Mouse (Mus musculus) neural tube, embryonic 12.5 days (tissue): ENCODE measurements around the gene Ropn1l. TPM values are rescaled to one million over a fixed set of nuclear protein-coding genes. Genes with fewer than 3 reads are reported as not detected.

Experiments used
- ATAC-seq: fragments of 200-750 bp; cut with Nextera tagmentation; 2 replicates; pipeline ENCODE4 v1.8.0; 2017; ENCODE audit warnings: low read depth, mild to moderate bottlenecking, moderate TSS enrichment, moderate library complexity; ENCODE audit not compliant: low FRiP score
- H3K27ac ChIP-seq: fragments of 300-500 bp; sonication (generic); 2 replicates; pipeline ENCODE4 v1.5.1; 2016
- H3K27me3 ChIP-seq: fragments of 300-500 bp; sonication (generic); replicated peaks from 2 replicates; pipeline ENCODE4 v1.6.1; 2016; ENCODE audit warnings: mild to moderate bottlenecking
- H3K36me3 ChIP-seq: fragments of 300-500 bp; sonication (generic); 2 replicates; pipeline ENCODE4 v1.6.1; 2016; ENCODE audit warnings: mild to moderate bottlenecking
- H3K4me1 ChIP-seq: fragments of 300-500 bp; sonication (generic); 2 replicates; pipeline ENCODE4 v1.6.1; 2016
- H3K4me2 ChIP-seq: fragments of 300-500 bp; sonication (generic); replicated peaks from 2 replicates; pipeline ENCODE4 v1.6.1; 2016; ENCODE audit warnings: mild to moderate bottlenecking
- H3K4me3 ChIP-seq: fragments of 300-500 bp; sonication (generic); 2 replicates; pipeline ENCODE4 v1.5.1; 2016
- H3K9ac ChIP-seq: fragments of 300-500 bp; sonication (generic); 2 replicates; pipeline ENCODE4 v1.6.1; 2016; ENCODE audit warnings: mild to moderate bottlenecking
- H3K9me3 ChIP-seq: fragments of 300-500 bp; sonication (generic); 2 replicates; pipeline ENCODE4 v1.6.1; 2016; ENCODE audit warnings: mild to moderate bottlenecking
- WGBS: fragments of 180-500 bp; shearing (Covaris S2); methylation state at CpG from one replicate; pipeline ENCODE4 v1.1.7; 2016; 5-methylcytosine and 5-hydroxymethylcytosine counted together
- polyA plus RNA-seq: library from polyadenylated mRNA; unstranded; fragments of >200 nt; fragmentation: Nextera tagmentation; extraction: Ambion mirVana; gene quantifications from 2 replicates; pipeline ENCODE4 v1.2.1, GENCODE M21; 2016

Ropn1l gene
- polyA plus RNA-seq, 1 experiment from 2014 or later = 1.6 TPM

GRCm38 (mm10) chr15:31436811-31437210, 16.7 kb downstream of the Ropn1l start:
- Histone ChIP-seq H3K27ac (no peak overlapping the region), H3K4me1 (no peaks in the 10 kb centered on the region), H3K9ac (no peak overlapping the region), H3K36me3 (no peaks in the 10 kb centered on the region), H3K9me3 (no peaks in the 10 kb centered on the region), H3K27me3 (no peaks in the 10 kb centered on the region), H3K4me3 (no peak overlapping the region), H3K4me2 (no peak overlapping the region)
- 81% methylated on average over 2 of the region's 2 CpGs for WGBS
- ATAC-seq = no peak

- H3K27ac ChIP-seq = no peak overlapping the region
- no peaks in the 10 kb centered on the region for H3K27me3 ChIP-seq
- H3K9me3 ChIP-seq = no peaks in the 10 kb centered on the region
- no peaks in the 10 kb centered on the region for H3K36me3 ChIP-seq
- 64% methylated on average over 1 of the region's 1 CpGs for WGBS
- H3K4me2 ChIP-seq = no peak overlapping the region
- H3K4me3 ChIP-seq = no peak overlapping the region
- H3K4me1 ChIP-seq = no peaks in the 10 kb centered on the region
- H3K9ac ChIP-seq = no peak overlapping the region
- ATAC-seq = no peak
These were observed 17.5 kb downstream of the Ropn1l start for GRCm38 (mm10) chr15:31436083-31436482.

GRCm38 (mm10) chr15:31433768-31434167, 19.8 kb downstream of the Ropn1l start:
- H3K9me3 ChIP-seq = no peaks in the 10 kb centered on the region
- H3K36me3 ChIP-seq = no peaks in the 10 kb centered on the region
- ATAC-seq = no peak
- H3K4me3 ChIP-seq = no peak overlapping the region
- no peaks in the 10 kb centered on the region for H3K4me1 ChIP-seq
- no peak overlapping the region for H3K9ac ChIP-seq
- no peaks in the 10 kb centered on the region for H3K27me3 ChIP-seq
- 84% methylated on average over 7 of the region's 7 CpGs for WGBS
- H3K4me2 ChIP-seq = no peak overlapping the region
- H3K27ac ChIP-seq = no peak overlapping the region

GRCm38 (mm10) chr15:31431847-31432246, 21.7 kb downstream of the Ropn1l start:
- 88% methylated on average over 8 of the region's 8 CpGs for whole genome bisulfite sequencing
- Histone ChIP-seq H3K9me3 (no peaks in the 10 kb centered on the region), H3K36me3 (no peaks in the 10 kb centered on the region), H3K4me3 (no peak overlapping the region), H3K27ac (no peak overlapping the region), H3K4me2 (no peak overlapping the region), H3K9ac (no peak overlapping the region), H3K4me1 (no peaks in the 10 kb centered on the region), H3K27me3 (no peaks in the 10 kb centered on the region)
- ATAC-seq = no peak

- H3K27me3 ChIP-seq = no peaks in the 10 kb centered on the region
- H3K4me1 ChIP-seq = peaks cover 11% of the 10 kb centered on the region
- no peak overlapping the region for H3K27ac ChIP-seq
- whole genome bisulfite sequencing = 80% methylated on average over 2 of the region's 2 CpGs
- H3K36me3 ChIP-seq = no peaks in the 10 kb centered on the region
- no peaks in the 10 kb centered on the region for H3K9me3 ChIP-seq
- H3K9ac ChIP-seq = no peak overlapping the region
- no peak for ATAC-seq
- no peak overlapping the region for H3K4me3 ChIP-seq
- no peak overlapping the region for H3K4me2 ChIP-seq
These were observed 23.5 kb downstream of the Ropn1l start for GRCm38 (mm10) chr15:31430014-31430413.

- Histone ChIP-seq H3K4me3 (no peak overlapping the region), H3K4me2 (no peak overlapping the region), H3K27me3 (no peaks in the 10 kb centered on the region), H3K9me3 (no peaks in the 10 kb centered on the region), H3K36me3 (no peaks in the 10 kb centered on the region), H3K9ac (no peak overlapping the region), H3K27ac (no peak overlapping the region), H3K4me1 (peaks cover 11% of the 10 kb centered on the region)
- ATAC-seq = no peak
- WGBS = 72% methylated on average over 7 of the region's 7 CpGs
These were observed 24.1 kb downstream of the Ropn1l start for GRCm38 (mm10) chr15:31429429-31429828.

GRCm38 (mm10) chr15:31428571-31428970, 25.0 kb downstream of the Ropn1l start:
- Histone ChIP-seq H3K4me2 (no peak overlapping the region), H3K27me3 (no peaks in the 10 kb centered on the region), H3K9me3 (no peaks in the 10 kb centered on the region), H3K27ac (no peak overlapping the region), H3K4me3 (no peak overlapping the region), H3K4me1 (peaks cover 11% of the 10 kb centered on the region), H3K9ac (no peak overlapping the region), H3K36me3 (no peaks in the 10 kb centered on the region)
- WGBS = 76% methylated on average over 12 of the region's 12 CpGs
- no peak for ATAC-seq

- H3K27me3 ChIP-seq = no peaks in the 10 kb centered on the region
- no peak overlapping the region for H3K9ac ChIP-seq
- H3K9me3 ChIP-seq = no peaks in the 10 kb centered on the region
- no peak overlapping the region for H3K4me3 ChIP-seq
- peaks cover 11% of the 10 kb centered on the region for H3K4me1 ChIP-seq
- WGBS = 58% methylated on average over 3 of the region's 3 CpGs
- no peak overlapping the region for H3K27ac ChIP-seq
- no peak overlapping the region for H3K4me2 ChIP-seq
- ATAC-seq = no peak
- no peaks in the 10 kb centered on the region for H3K36me3 ChIP-seq
These were observed 26.1 kb downstream of the Ropn1l start for GRCm38 (mm10) chr15:31427390-31427789.

- Histone ChIP-seq H3K4me3 (no peak overlapping the region), H3K27ac (no peak overlapping the region), H3K36me3 (no peaks in the 10 kb centered on the region), H3K27me3 (no peaks in the 10 kb centered on the region), H3K9ac (no peak overlapping the region), H3K4me2 (0 out of 2 replicates have a peak overlapping the region, but pooled peaks have one; percentile 3), H3K9me3 (no peaks in the 10 kb centered on the region), H3K4me1 (peaks cover 11% of the 10 kb centered on the region)
- peak; percentile 63 for ATAC-seq
- 43% methylated on average over 8 of the region's 8 CpGs for WGBS
These were observed 27.4 kb downstream of the Ropn1l start for GRCm38 (mm10) chr15:31426066-31426706.

- 65% methylated on average over 7 of the region's 7 CpGs for WGBS
- Histone ChIP-seq H3K27ac (no peak overlapping the region), H3K27me3 (no peaks in the 10 kb centered on the region), H3K4me2 (no peak overlapping the region), H3K36me3 (no peaks in the 10 kb centered on the region), H3K9me3 (no peaks in the 10 kb centered on the region), H3K9ac (no peak overlapping the region), H3K4me3 (no peak overlapping the region), H3K4me1 (peaks cover 11% of the 10 kb centered on the region)
- no peak for ATAC-seq
These were observed 30.7 kb downstream of the Ropn1l start for GRCm38 (mm10) chr15:31422649-31423369.

GRCm38 (mm10) chr15:31419037-31419436, 34.5 kb downstream of the Ropn1l start:
- Histone ChIP-seq H3K4me3 (no peak overlapping the region), H3K9me3 (no peaks in the 10 kb centered on the region), H3K27me3 (no peaks in the 10 kb centered on the region), H3K4me1 (no peaks in the 10 kb centered on the region), H3K9ac (no peak overlapping the region), H3K27ac (no peak overlapping the region), H3K4me2 (no peak overlapping the region), H3K36me3 (no peaks in the 10 kb centered on the region)
- no peak for ATAC-seq
- 41% methylated on average over 9 of the region's 9 CpGs for WGBS

- 14% methylated on average over 7 of the region's 7 CpGs for WGBS
These were observed 34.9 kb downstream of the Ropn1l start for GRCm38 (mm10) chr15:31418686-31419024.

More at GRCm38 (mm10) chr15:31418686-31419024, 34.9 kb downstream of the Ropn1l start:
- no peak overlapping the region for H3K27ac ChIP-seq
- H3K27me3 ChIP-seq = no peaks in the 10 kb centered on the region
- H3K4me2 ChIP-seq = no peak overlapping the region
- H3K4me1 ChIP-seq = no peaks in the 10 kb centered on the region
- no peaks in the 10 kb centered on the region for H3K9me3 ChIP-seq
- no peaks in the 10 kb centered on the region for H3K36me3 ChIP-seq
- H3K9ac ChIP-seq = no peak overlapping the region
- ATAC-seq = no peak
- no peak overlapping the region for H3K4me3 ChIP-seq
